Mouse (Mus musculus) E14TG2a.4 (cell line): ENCODE results near the gene Scmh1.

Source experiments
- H3K27me3 ChIP-seq: 2 replicates; pipeline ENCODE4 v1.6.1; 2014; ENCODE audit warnings: low read length, control low read depth; ENCODE audit not compliant: insufficient read depth
- H3K36me3 ChIP-seq: 2 replicates; pipeline ENCODE4 v1.6.1; 2014; ENCODE audit warnings: low read length, control low read depth; ENCODE audit not compliant: insufficient read depth
- H3K4me1 ChIP-seq: replicated peaks from 2 replicates; pipeline ENCODE4 v1.6.1; 2014; ENCODE audit warnings: low read depth, low read length, control low read depth
- H3K4me3 ChIP-seq: replicated peaks from 2 replicates; pipeline ENCODE4 v1.5.1; 2014; ENCODE audit warnings: mild to moderate bottlenecking, low read length
- H3K9me3 ChIP-seq: 2 replicates; pipeline ENCODE4 v1.6.1; 2014; ENCODE audit warnings: low read length, control low read depth
- CTCF ChIP-seq: conservative IDR thresholded peaks from 2 replicates; pipeline ENCODE4 v1.5.1; 2014; ENCODE audit warnings: low read length
- NANOG ChIP-seq: IDR thresholded peaks from 2 replicates; pipeline ENCODE4 v1.6.1; 2014; ENCODE audit warnings: borderline replicate concordance, low read length, mixed read lengths
- POU5F1 ChIP-seq: IDR thresholded peaks from 2 replicates; pipeline ENCODE4 v1.6.1; 2014; ENCODE audit warnings: low read length, borderline replicate concordance

The Scmh1 gene

DNA sequence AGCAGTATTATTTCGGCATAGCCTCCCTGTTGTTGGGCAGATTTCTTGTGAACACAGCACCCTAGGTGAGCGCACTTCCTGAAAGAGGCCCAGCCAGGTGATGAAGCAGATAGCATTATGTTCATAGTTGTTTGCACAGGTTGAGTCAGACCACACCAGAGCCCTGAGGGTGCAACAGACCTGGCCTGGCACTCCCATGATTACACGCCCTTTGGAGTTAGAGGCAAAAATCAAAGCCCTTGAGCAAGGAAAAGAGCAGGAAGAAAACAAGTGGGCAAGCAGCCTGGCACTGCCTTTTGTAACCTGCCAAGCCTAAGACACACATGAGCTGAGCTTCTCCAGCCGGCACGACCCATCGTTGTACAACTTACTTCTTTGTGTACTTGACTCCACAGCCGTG is 111.4 kb downstream of the Scmh1 start:
- Histone ChIP-seq H3K27me3 (no peaks in the 10 kb centered on the region), H3K4me1 (peaks cover 13% of the 10 kb centered on the region), H3K4me3 (no peak overlapping the region), H3K9me3 (no peaks in the 10 kb centered on the region), H3K36me3 (peaks cover 42% of the 10 kb centered on the region)
- no peak for TF ChIP-seq CTCF
- TF ChIP-seq NANOG = no peak
- no peak for TF ChIP-seq POU5F1

DNA sequence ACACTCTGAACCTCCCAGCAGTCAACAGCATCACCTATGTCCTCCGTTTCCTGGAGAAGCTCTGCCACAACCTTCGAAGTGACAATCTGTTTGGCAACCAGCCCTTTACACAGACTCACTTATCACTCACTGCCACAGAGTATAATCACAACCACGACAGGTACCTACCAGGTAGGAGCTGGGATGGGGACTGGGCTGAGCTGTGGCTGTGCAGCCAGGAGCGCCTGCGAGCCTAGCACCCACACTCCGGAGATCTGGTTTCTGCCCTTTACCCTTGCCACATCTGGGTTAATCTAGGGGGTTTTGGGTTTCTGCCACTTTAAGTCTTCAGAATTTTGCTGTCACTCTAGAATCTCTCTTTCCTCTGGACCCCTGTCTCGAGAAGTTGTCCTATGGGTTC is 111.8 kb downstream of the Scmh1 start:
- Histone ChIP-seq H3K4me1 (peaks cover 13% of the 10 kb centered on the region), H3K4me3 (no peak overlapping the region), H3K36me3 (peaks cover 46% of the 10 kb centered on the region), H3K27me3 (no peaks in the 10 kb centered on the region), H3K9me3 (no peaks in the 10 kb centered on the region)
- TF ChIP-seq POU5F1 = no peak
- TF ChIP-seq NANOG = no peak

DNA sequence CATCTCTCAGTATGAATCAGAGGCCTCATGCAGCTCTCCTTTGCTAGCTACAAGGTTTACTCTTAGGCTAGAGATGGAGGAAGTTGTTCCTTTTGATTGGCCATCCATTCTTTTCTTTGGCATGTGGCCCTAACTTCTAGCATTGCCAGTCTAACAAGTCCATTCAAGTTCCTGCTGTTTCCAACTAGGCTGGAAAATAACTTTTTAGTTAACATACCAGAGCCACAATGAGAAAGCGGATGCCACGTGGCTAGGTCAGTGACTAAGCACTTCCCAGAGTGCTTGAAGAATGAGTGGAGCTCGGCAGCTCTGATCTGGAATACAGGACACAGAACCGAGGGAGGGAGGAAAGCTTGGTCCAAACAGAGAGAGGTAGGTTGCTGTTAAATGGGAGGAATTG is 112.3 kb downstream of the Scmh1 start:
- Histone ChIP-seq H3K9me3 (no peaks in the 10 kb centered on the region), H3K4me3 (no peak overlapping the region), H3K4me1 (peaks cover 13% of the 10 kb centered on the region), H3K36me3 (peaks cover 50% of the 10 kb centered on the region), H3K27me3 (no peaks in the 10 kb centered on the region)
- no peak for TF ChIP-seq NANOG
- no peak for TF ChIP-seq POU5F1
- no peak for TF ChIP-seq CTCF

DNA sequence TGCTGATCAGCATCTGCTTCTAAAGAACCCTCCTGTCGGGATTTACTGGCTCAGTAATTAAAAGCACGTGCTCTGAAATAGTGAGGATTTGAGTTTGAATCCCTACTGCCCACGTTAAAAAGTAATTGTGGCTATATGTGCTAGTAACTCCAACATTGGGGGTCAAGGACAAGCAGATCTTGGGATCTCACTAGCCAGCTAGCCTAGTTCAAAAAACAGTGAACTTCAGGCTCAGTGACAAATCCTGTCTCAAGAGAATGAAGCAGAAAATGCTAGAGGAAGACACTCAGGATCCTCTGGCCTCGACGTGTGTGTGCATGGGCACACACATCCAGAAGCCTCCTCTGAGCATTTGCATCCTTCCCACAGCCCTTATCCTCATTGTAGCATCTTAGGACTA is 116.7 kb downstream of the Scmh1 start:
- Histone ChIP-seq H3K9me3 (no peaks in the 10 kb centered on the region), H3K4me1 (peaks cover 10% of the 10 kb centered on the region), H3K36me3 (peaks cover 71% of the 10 kb centered on the region), H3K4me3 (no peak overlapping the region), H3K27me3 (no peaks in the 10 kb centered on the region)
- no peak for TF ChIP-seq CTCF
- TF ChIP-seq NANOG = no peak
- TF ChIP-seq POU5F1 = no peak

DNA sequence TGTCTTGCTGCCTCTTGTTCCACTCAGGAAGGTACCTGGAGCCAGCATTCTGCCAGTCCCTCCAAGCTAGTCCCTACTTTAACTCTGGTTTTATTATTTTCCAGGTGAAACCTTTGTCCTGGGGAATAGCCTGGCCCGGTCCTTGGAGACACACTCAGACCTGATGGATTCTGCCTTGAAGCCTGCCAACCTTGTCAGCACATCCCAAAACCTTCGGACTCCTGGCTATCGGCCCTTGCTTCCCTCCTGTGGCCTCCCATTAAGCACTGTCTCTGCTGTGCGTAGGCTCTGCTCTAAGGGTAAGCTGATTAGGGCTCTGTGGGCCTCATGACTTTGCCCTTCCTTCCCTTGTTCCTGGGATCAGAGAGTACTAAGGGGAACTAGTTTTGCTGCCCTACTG is 117.3 kb downstream of the Scmh1 start:
- Histone ChIP-seq H3K36me3 (peaks cover 66% of the 10 kb centered on the region), H3K9me3 (no peaks in the 10 kb centered on the region)

DNA sequence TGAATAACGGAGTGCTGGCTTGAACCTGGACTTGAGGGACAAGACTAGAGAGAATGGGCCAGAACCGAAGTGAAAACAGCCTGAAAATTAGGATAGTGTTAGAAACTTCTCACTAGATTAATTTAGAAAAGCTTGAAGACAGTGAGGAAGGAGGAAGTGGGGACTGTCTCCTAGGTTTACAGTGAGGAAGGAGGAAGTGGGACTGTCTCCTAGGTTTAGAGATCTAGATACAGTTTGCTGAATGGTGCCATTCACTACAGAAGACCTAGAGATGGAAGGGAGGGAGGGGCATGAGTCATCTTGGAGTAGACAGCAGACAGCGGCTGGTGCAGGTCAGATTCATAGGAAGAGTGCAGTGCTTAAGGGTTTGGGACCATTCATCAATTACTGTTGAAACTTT is 118.0 kb downstream of the Scmh1 start:
- H3K9me3 ChIP-seq = no peaks in the 10 kb centered on the region
- H3K36me3 ChIP-seq = peaks cover 69% of the 10 kb centered on the region
- no peak for TF ChIP-seq NANOG
- no peak for TF ChIP-seq CTCF
- TF ChIP-seq POU5F1 = no peak
- peaks cover 3% of the 10 kb centered on the region for H3K4me1 ChIP-seq
- H3K4me3 ChIP-seq = no peak overlapping the region
- no peaks in the 10 kb centered on the region for H3K27me3 ChIP-seq

More for the DNA sequence above, 117.3 kb downstream of the Scmh1 start:
- H3K27me3 ChIP-seq = no peaks in the 10 kb centered on the region
- peaks cover 5% of the 10 kb centered on the region; the same call in 1 of the 2 replicates for H3K4me1 ChIP-seq
- H3K4me3 ChIP-seq = no peak overlapping the region
- TF ChIP-seq POU5F1 (no peak), NANOG (no peak), CTCF (no peak)

DNA sequence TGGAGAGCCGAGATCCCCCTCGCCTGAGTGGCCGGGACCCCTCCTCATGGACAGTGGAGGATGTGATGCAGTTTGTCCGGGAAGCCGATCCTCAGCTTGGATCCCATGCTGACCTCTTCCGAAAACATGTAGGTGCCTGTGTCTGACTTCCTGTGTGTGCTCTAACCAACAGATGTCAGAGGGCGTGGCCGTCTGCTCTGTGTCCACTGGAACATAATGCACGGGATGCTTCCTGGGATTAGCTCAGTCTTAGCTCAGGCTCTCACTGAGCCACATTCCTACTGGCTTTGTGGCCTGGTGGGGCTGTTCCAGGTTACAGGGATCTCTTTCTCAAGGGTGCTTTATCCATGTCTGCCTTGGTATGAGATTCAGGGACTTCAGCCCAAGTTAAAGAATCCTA is 123.1 kb downstream of the Scmh1 start:
- Histone ChIP-seq H3K9me3 (no peaks in the 10 kb centered on the region), H3K36me3 (peaks cover 67% of the 10 kb centered on the region), H3K27me3 (no peaks in the 10 kb centered on the region), H3K4me3 (no peak overlapping the region), H3K4me1 (peaks cover 33% of the 10 kb centered on the region)
- TF ChIP-seq CTCF (no peak), POU5F1 (no peak), NANOG (no peak)

DNA sequence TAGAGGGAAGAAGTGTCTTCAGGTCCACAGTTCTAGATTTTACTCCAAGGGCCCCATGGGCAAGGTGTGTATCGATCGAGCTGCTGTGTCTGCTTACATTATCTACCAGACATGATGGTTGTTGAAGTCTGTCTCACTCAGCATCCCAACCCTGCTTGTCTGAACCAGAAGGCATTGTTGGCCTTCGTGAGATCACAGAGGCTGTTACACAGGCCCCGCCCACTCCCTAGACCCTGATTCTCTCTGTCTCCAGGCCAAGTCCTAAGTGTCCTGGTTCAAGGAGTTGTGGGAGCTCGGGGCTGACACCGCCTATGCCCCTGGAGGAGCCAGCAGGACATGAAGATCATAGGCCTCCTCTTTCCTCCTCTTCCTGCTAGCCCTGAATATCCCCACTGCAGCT is 126.9 kb downstream of the Scmh1 start, which contains the start of gene Slfnl1:
Gene Slfnl1 (plus strand): TSS at position 246 of the 400 bp plus-strand sequence.
- H3K4me3 ChIP-seq = peak within 1 kb of the TSS; percentile 48; the same call in 1 of the 2 replicates
- no peaks in the 10 kb centered on the region for H3K27me3 ChIP-seq

DNA sequence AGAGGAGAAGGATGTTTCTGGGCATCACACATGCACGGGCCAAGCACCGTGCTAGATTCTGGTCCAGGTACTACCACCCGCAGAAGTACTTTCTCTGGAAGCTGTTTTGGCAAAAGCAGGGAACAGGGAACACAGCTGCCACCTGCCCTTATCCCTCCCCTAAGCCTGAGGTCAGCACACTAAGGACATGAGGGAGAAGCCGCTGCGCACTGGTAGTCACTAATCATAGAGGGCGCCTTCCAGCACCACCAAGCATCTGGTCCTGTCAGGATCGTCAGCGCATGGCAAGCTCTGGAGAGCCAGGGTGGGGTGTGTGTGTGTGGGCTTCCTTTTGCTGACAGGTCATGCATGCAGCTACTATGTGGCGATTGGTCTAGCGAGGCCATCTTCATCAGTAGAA is 133.6 kb downstream of the Scmh1 start:
- Histone ChIP-seq H3K9me3 (no peaks in the 10 kb centered on the region), H3K4me3 (no peak overlapping the region), H3K4me1 (peaks cover 16% of the 10 kb centered on the region), H3K27me3 (no peaks in the 10 kb centered on the region), H3K36me3 (peaks cover 55% of the 10 kb centered on the region)
- TF ChIP-seq CTCF (no peak), NANOG (no peak), POU5F1 (no peak)

More for the DNA sequence above, 126.9 kb downstream of the Scmh1 start, which contains the start of gene Slfnl1:
- TF ChIP-seq NANOG = no peak
- TF ChIP-seq POU5F1 = no peak
- no peak for TF ChIP-seq CTCF
- Histone ChIP-seq H3K36me3 (peaks cover 31% of the 10 kb centered on the region), H3K9me3 (no peaks in the 10 kb centered on the region), H3K4me1 (peaks cover 37% of the 10 kb centered on the region)

DNA sequence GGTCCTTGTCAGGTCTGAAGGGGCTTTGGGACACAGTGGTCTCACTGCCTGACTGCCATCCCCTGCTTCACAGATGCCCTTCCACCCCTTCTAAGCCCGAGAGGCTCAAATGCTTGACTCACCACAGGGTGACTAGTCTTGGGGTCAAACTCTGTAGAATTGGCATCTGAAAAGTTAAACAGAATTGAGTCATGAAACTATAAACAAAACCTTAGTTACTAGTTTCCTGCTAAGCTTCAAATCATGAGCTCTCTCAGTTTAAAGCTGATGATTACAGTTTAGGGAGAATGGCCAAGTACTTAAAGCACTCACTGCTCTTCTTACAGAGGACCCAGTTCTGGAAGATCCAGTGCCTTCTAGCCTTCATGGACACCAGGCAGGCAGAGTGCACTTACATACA is 139.8 kb downstream of the Scmh1 start:
- Histone ChIP-seq H3K4me3 (no peak overlapping the region), H3K4me1 (peaks cover 9% of the 10 kb centered on the region), H3K36me3 (peaks cover 100% of the 10 kb centered on the region), H3K27me3 (no peaks in the 10 kb centered on the region), H3K9me3 (no peaks in the 10 kb centered on the region)
- no peak for TF ChIP-seq POU5F1
- TF ChIP-seq CTCF = no peak
- no peak for TF ChIP-seq NANOG
